Mouse (Mus musculus): ENCODE measurements around the gene Matn4. TPM values are rescaled to one million over a fixed set of nuclear protein-coding genes. Genes with fewer than 3 reads are reported as not detected.
A peak's percentile ranks its signal among the peaks of the same experiment; 100 is the strongest.
"Not testable (repeated sequence)": the region's sequence is repeated elsewhere in the genome, so short reads cannot be mapped to it uniquely, and the experiment has no call there.

Gene Matn4
- polyA plus RNA-seq, 1 experiment: 0.82 TPM

- DNase-seq: peak; percentile 4
Observed at GRCm38 (mm10) chr2:164356177-164356967, 48.6 kb downstream of the Matn4 start.

GRCm38 (mm10) chr2:164353356-164353755 lies 51.6 kb downstream of the Matn4 start:
- WGBS: 75% methylated on average over 11 of the region's 11 CpGs
- Histone ChIP-seq H3K27ac (ENCODE audit: control insufficient read depth, insufficient read depth, low read length) (no peak overlapping the region), H3K4me1 (replicated peaks; ENCODE audit: control insufficient read depth, insufficient read depth, low read length) (no peaks in the 10 kb centered on the region), H3K4me3 (ENCODE audit: control insufficient read depth, insufficient read depth, low read length) (no peak overlapping the region), H3K27me3 (ENCODE audit: control insufficient read depth, insufficient read depth, low read length) (no peaks in the 10 kb centered on the region), H3K36me3 (ENCODE audit: control insufficient read depth, insufficient read depth, low read length) (no peaks in the 10 kb centered on the region)
- TF ChIP-seq POLR2A (IDR thresholded peaks at IDR 0.05; ENCODE audit: control insufficient read depth, extremely low read depth, insufficient read depth, low read length, poor library complexity) (no peak), CTCF (IDR thresholded peaks at IDR 0.05; ENCODE audit: borderline replicate concordance, control insufficient read depth, extremely low read depth, insufficient read depth, low read length, poor library complexity) (no peak)
- no peak for DNase-seq

More at GRCm38 (mm10) chr2:164356177-164356967, 48.6 kb downstream of the Matn4 start:
- WGBS: 62% methylated on average over 11 of the region's 11 CpGs
- Histone ChIP-seq H3K27ac (ENCODE audit: control insufficient read depth, insufficient read depth, low read length) (no peak overlapping the region), H3K4me3 (ENCODE audit: control insufficient read depth, insufficient read depth, low read length) (no peak overlapping the region), H3K27me3 (ENCODE audit: control insufficient read depth, insufficient read depth, low read length) (no peaks in the 10 kb centered on the region), H3K36me3 (ENCODE audit: control insufficient read depth, insufficient read depth, low read length) (no peaks in the 10 kb centered on the region), H3K4me1 (replicated peaks; ENCODE audit: control insufficient read depth, insufficient read depth, low read length) (peaks cover 3% of the 10 kb centered on the region; the same call in 1 of the 2 replicates)
- TF ChIP-seq POLR2A (IDR thresholded peaks at IDR 0.05; ENCODE audit: control insufficient read depth, extremely low read depth, insufficient read depth, low read length, poor library complexity) (no peak), CTCF (IDR thresholded peaks at IDR 0.05; ENCODE audit: borderline replicate concordance, control insufficient read depth, extremely low read depth, insufficient read depth, low read length, poor library complexity) (no peak)

- no peak for DNase-seq
- Histone ChIP-seq H3K36me3 (ENCODE audit: control insufficient read depth, insufficient read depth, low read length) (no peaks in the 10 kb centered on the region), H3K27me3 (ENCODE audit: control insufficient read depth, insufficient read depth, low read length) (no peaks in the 10 kb centered on the region), H3K4me1 (replicated peaks; ENCODE audit: control insufficient read depth, insufficient read depth, low read length) (no peaks in the 10 kb centered on the region), H3K27ac (ENCODE audit: control insufficient read depth, insufficient read depth, low read length) (no peak overlapping the region), H3K4me3 (ENCODE audit: control insufficient read depth, insufficient read depth, low read length) (no peak overlapping the region)
- no peak for TF ChIP-seq POLR2A (IDR thresholded peaks at IDR 0.05; ENCODE audit: control insufficient read depth, extremely low read depth, insufficient read depth, low read length, poor library complexity)
- no peak for TF ChIP-seq CTCF (IDR thresholded peaks at IDR 0.05; ENCODE audit: borderline replicate concordance, control insufficient read depth, extremely low read depth, insufficient read depth, low read length, poor library complexity)
- WGBS: 94% methylated on average over 3 of the region's 3 CpGs
Observed at GRCm38 (mm10) chr2:164352697-164353096, 52.3 kb downstream of the Matn4 start.

GRCm38 (mm10) chr2:164348980-164349379 lies 56.0 kb downstream of the Matn4 start:
- WGBS: 95% methylated on average over 3 of the region's 3 CpGs
- no peaks in the 10 kb centered on the region for H3K4me1 ChIP-seq (replicated peaks; ENCODE audit: control insufficient read depth, insufficient read depth, low read length)
- no peak overlapping the region for H3K4me3 ChIP-seq (ENCODE audit: control insufficient read depth, insufficient read depth, low read length)
- no peaks in the 10 kb centered on the region for H3K27me3 ChIP-seq (ENCODE audit: control insufficient read depth, insufficient read depth, low read length)
- H3K27ac ChIP-seq (ENCODE audit: control insufficient read depth, insufficient read depth, low read length): no peak overlapping the region
- no peaks in the 10 kb centered on the region for H3K36me3 ChIP-seq (ENCODE audit: control insufficient read depth, insufficient read depth, low read length)
- DNase-seq: peak; percentile 40
- TF ChIP-seq POLR2A (IDR thresholded peaks at IDR 0.05; ENCODE audit: control insufficient read depth, extremely low read depth, insufficient read depth, low read length, poor library complexity) (no peak), CTCF (IDR thresholded peaks at IDR 0.05; ENCODE audit: borderline replicate concordance, control insufficient read depth, extremely low read depth, insufficient read depth, low read length, poor library complexity) (no peak)

- not testable (repeated sequence) for H3K27me3 ChIP-seq (ENCODE audit: control insufficient read depth, insufficient read depth, low read length); DNase-seq; H3K27ac ChIP-seq (ENCODE audit: control insufficient read depth, insufficient read depth, low read length); H3K4me1 ChIP-seq (replicated peaks; ENCODE audit: control insufficient read depth, insufficient read depth, low read length); H3K4me3 ChIP-seq (ENCODE audit: control insufficient read depth, insufficient read depth, low read length); H3K36me3 ChIP-seq (ENCODE audit: control insufficient read depth, insufficient read depth, low read length)
Observed at GRCm38 (mm10) chr2:164347697-164348096, 57.3 kb downstream of the Matn4 start.

- not testable (repeated sequence) for H3K36me3 ChIP-seq (ENCODE audit: control insufficient read depth, insufficient read depth, low read length); DNase-seq; H3K4me1 ChIP-seq (replicated peaks; ENCODE audit: control insufficient read depth, insufficient read depth, low read length); H3K27ac ChIP-seq (ENCODE audit: control insufficient read depth, insufficient read depth, low read length); H3K27me3 ChIP-seq (ENCODE audit: control insufficient read depth, insufficient read depth, low read length); H3K4me3 ChIP-seq (ENCODE audit: control insufficient read depth, insufficient read depth, low read length)
- 100% methylated on average over 1 of the region's 1 CpGs for WGBS
Observed at GRCm38 (mm10) chr2:164343732-164344131, 61.2 kb downstream of the Matn4 start.

Other genes with a start within 250 kb of the Matn4 start
- 0.07 TPM in 1 of 2 replicates, not detected in the other for gene Kcns1, start 234.0 kb downstream of the Matn4 start, polyA plus RNA-seq (2012; rRNA removed)
- 0.11 and 0.65 TPM in 2 replicates for gene Wfdc5, start 222.4 kb downstream of the Matn4 start, polyA plus RNA-seq (2012; rRNA removed)
- 0.42 TPM in 1 of 2 replicates, not detected in the other for gene Wfdc12, start 214.6 kb downstream of the Matn4 start, polyA plus RNA-seq (2012; rRNA removed)
- gene Wfdc15a, start 205.0 kb downstream of the Matn4 start, polyA plus RNA-seq (2012; rRNA removed): not detected in 2 replicates
- not detected in 2 replicates for gene Wfdc15b, start 183.5 kb downstream of the Matn4 start, polyA plus RNA-seq (2012; rRNA removed)
- gene Svs2, start 166.7 kb downstream of the Matn4 start, polyA plus RNA-seq (2012; rRNA removed): not detected in 2 replicates
- gene Svs3b, start 148.5 kb downstream of the Matn4 start, polyA plus RNA-seq (2012; rRNA removed): not detected in 2 replicates
- 0.15 TPM in 1 of 2 replicates, not detected in the other for gene Svs4, start 126.7 kb downstream of the Matn4 start, polyA plus RNA-seq (2012; rRNA removed)
- not detected in 2 replicates for gene Svs3a, start 115.9 kb downstream of the Matn4 start, polyA plus RNA-seq (2012; rRNA removed)
- not detected in 2 replicates for gene Svs6, start 88.4 kb downstream of the Matn4 start, polyA plus RNA-seq (2012; rRNA removed)
- gene Svs5, start 72.4 kb downstream of the Matn4 start, polyA plus RNA-seq (2012; rRNA removed): not detected in 2 replicates
- gene Slpi, start 16.1 kb downstream of the Matn4 start, polyA plus RNA-seq (2012; rRNA removed): 4.9 and 7.5 TPM in 2 replicates
- gene Rbpjl, start 2.0 kb downstream of the Matn4 start, polyA plus RNA-seq (2012; rRNA removed): 0.24 TPM in 1 of 2 replicates, not detected in the other
- 18.6 TPM in 2 replicates for gene Sdc4, start 38.7 kb upstream of the Matn4 start, polyA plus RNA-seq (2012; rRNA removed)
- gene Sys1, start 51.8 kb upstream of the Matn4 start, polyA plus RNA-seq (2012; rRNA removed): 183 and 220 TPM in 2 replicates
- 27.8 and 35.3 TPM in 2 replicates for gene Gm20458, start 55.8 kb upstream of the Matn4 start, polyA plus RNA-seq (2012; rRNA removed)
- not detected in 2 replicates for gene Trp53tg5, start 68.6 kb upstream of the Matn4 start, polyA plus RNA-seq (2012; rRNA removed)
- gene Dbndd2, start 80.9 kb upstream of the Matn4 start, polyA plus RNA-seq (2012; rRNA removed): 19.6 and 24.8 TPM in 2 replicates
- 146 and 202 TPM in 2 replicates for gene Pigt, start 92.4 kb upstream of the Matn4 start, polyA plus RNA-seq (2012; rRNA removed)
- 20.5 and 28.7 TPM in 2 replicates for gene Wfdc2, start 157.3 kb upstream of the Matn4 start, polyA plus RNA-seq (2012; rRNA removed)
- gene Spint3, start 168.3 kb upstream of the Matn4 start, polyA plus RNA-seq (2012; rRNA removed): not detected in 2 replicates
- not detected in 2 replicates for gene Wfdc6a, start 180.3 kb upstream of the Matn4 start, polyA plus RNA-seq (2012; rRNA removed)
- gene Eppin, start 188.4 kb upstream of the Matn4 start, polyA plus RNA-seq (2012; rRNA removed): not detected in 2 replicates
- not detected in 2 replicates for gene Wfdc6b, start 208.4 kb upstream of the Matn4 start, polyA plus RNA-seq (2012; rRNA removed)
- gene Wfdc8, start 208.5 kb upstream of the Matn4 start, polyA plus RNA-seq (2012; rRNA removed): 0.18 TPM in 1 of 2 replicates, not detected in the other
- gene Wfdc16, start 233.6 kb upstream of the Matn4 start, polyA plus RNA-seq (2012; rRNA removed): not detected in 2 replicates